Mouse (Mus musculus): ENCODE measurements at regions not wholly inside any gene's neighbourhood (a gene's known extent, or its start where the extent isn't known, plus 50 kb on each side); places are given as distances from the start of the nearest gene placed in this dataset.

DNA sequence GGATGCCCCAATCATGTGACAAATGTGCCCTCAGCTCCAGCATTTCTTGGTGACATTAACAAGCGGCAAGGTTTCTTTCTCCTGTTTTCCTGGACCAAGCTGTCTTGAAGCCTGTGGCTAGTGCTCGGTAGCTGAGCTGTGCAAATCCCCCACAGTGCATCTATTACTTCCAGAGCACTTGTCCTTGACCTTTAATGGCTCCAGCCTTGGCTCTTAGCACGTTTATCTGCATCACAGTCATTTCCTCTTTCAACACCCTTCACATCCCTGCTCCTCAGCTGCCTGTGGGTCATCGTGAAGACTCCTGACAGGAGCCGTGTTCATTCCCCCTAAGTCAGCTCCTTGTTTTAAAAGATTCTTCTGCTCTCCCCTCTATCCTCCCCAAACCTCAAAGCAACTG is 309.5 kb upstream of the Nfe2l3 start:
- no peak for TF ChIP-seq CTCF (IDR thresholded peaks at IDR 0.05)
- TF ChIP-seq EP300 (IDR thresholded peaks at IDR 0.05) = no peak

Measured in lung, postnatal 0 days (tissue).